Mouse (Mus musculus): ENCODE measurements at regions not wholly inside any gene's neighbourhood (a gene's known extent, or its start where the extent isn't known, plus 50 kb on each side); places are given as distances from the start of the nearest gene placed in this dataset.

DNA sequence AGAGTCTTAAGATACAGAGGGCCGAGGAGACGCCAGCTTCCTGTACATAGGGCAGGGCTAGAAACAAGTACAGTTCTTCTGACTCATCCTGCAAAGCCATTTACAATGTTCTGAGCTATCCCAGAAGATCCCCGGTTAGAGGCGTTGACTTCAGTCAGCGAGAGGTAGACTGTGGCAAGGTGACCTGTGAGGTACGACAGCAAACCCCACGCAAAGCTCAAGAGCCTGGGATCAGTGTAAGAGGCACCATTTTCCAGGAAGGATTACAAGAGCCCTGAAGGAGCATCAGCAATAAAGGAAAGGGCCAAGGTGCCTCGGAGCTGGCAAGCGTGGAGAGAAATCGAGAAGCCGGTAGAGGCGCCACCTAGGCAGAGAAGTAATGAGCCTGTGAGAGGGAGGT lies 61.8 kb upstream of the Frmd6 start:
- Histone ChIP-seq H3K4me2 (ENCODE audit: low read depth, severe bottlenecking) (no peak overlapping the region), H3K36me3 (ENCODE audit: control insufficient read depth, insufficient read depth, low read length) (no peaks in the 10 kb centered on the region), H3K9ac (ENCODE audit: low read length) (no peak overlapping the region), H3K27ac (replicated peaks; ENCODE audit: low read depth, low read length) (no peak overlapping the region), H3K4me3 (ENCODE audit: low read depth, low read length) (no peak overlapping the region), H3K4me1 (ENCODE audit: control insufficient read depth, insufficient read depth, low read length) (no peaks in the 10 kb centered on the region), H3K27me3 (ENCODE audit: control insufficient read depth, insufficient read depth, low read length) (no peaks in the 10 kb centered on the region), H3K9me3 (ENCODE audit: control insufficient read depth, low read length) (no peaks in the 10 kb centered on the region)
- DNase-seq (ENCODE audit: low spot score) (no peak), ATAC-seq (ENCODE audit: insufficient number of reproducible peaks, low FRiP score, low TSS enrichment, low read depth) (no peak)
- 89% methylated on average over 12 of the region's 12 CpGs for WGBS

DNA sequence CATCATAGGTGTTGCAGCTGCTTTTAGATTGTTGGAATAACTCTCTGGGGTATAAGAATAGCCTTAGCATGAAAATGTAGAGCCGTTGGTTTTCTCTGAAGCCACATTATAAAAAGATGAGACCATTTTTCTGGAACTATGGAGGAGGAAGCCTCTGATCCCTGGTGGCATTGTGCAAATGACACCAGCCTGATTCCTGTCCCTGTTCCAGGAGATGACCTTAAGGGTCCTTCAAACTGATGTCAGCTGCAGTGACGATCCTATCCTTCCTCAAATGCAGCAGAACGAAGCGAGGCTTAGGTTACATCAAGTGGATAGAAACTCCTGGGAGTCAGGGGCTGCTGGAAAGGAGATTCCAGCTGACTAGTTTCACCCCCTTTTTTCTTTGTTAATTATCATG lies 59.0 kb upstream of the Frmd6 start:
- no peak for ATAC-seq (ENCODE audit: insufficient number of reproducible peaks, low FRiP score, low TSS enrichment, low read depth)
- H3K27ac ChIP-seq (replicated peaks; ENCODE audit: low read depth, low read length): no peak overlapping the region
- H3K9me3 ChIP-seq (ENCODE audit: control insufficient read depth, low read length): no peaks in the 10 kb centered on the region

DNA sequence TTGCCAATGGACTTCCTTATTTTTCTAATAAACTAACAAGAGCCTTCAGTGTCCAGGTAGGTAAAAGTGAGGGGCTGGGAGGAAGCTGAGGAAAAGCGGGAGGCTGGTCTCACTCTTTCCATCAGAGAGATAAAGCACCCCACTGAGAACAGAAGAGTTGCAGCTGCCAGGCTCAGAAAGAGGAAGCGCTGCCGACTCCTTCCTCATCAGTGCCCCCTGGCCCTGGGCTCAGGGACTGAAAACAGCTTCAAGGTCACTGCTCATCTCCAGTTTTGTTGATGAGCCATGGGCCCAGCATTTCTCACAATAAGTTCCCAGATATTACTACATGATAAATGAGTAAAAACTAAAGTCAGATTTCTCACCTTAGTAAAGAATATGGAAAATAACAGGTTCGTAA lies 57.4 kb upstream of the Frmd6 start:
- H3K27ac ChIP-seq (replicated peaks; ENCODE audit: low read depth, low read length): no peak overlapping the region
- ATAC-seq (ENCODE audit: insufficient number of reproducible peaks, low FRiP score, low TSS enrichment, low read depth) (no peak), DNase-seq (ENCODE audit: low spot score) (no peak)
- H3K36me3 ChIP-seq (ENCODE audit: control insufficient read depth, insufficient read depth, low read length): no peaks in the 10 kb centered on the region
- H3K9me3 ChIP-seq (ENCODE audit: control insufficient read depth, low read length): no peaks in the 10 kb centered on the region
- no peak overlapping the region for H3K4me2 ChIP-seq (ENCODE audit: low read depth, severe bottlenecking)
- WGBS: 62% methylated on average over 4 of the region's 4 CpGs
- H3K4me3 ChIP-seq (ENCODE audit: low read depth, low read length): no peak overlapping the region
- H3K27me3 ChIP-seq (ENCODE audit: control insufficient read depth, insufficient read depth, low read length): no peaks in the 10 kb centered on the region
- H3K4me1 ChIP-seq (ENCODE audit: control insufficient read depth, insufficient read depth, low read length): no peaks in the 10 kb centered on the region
- H3K9ac ChIP-seq (ENCODE audit: low read length): no peak overlapping the region

More for the DNA sequence above, 59.0 kb upstream of the Frmd6 start:
- H3K36me3 ChIP-seq (ENCODE audit: control insufficient read depth, insufficient read depth, low read length): no peaks in the 10 kb centered on the region
- no peak overlapping the region for H3K4me3 ChIP-seq (ENCODE audit: low read depth, low read length)
- no peak overlapping the region for H3K4me2 ChIP-seq (ENCODE audit: low read depth, severe bottlenecking)
- H3K27me3 ChIP-seq (ENCODE audit: control insufficient read depth, insufficient read depth, low read length): no peaks in the 10 kb centered on the region
- H3K4me1 ChIP-seq (ENCODE audit: control insufficient read depth, insufficient read depth, low read length): no peaks in the 10 kb centered on the region
- no peak overlapping the region for H3K9ac ChIP-seq (ENCODE audit: low read length)
- WGBS: 85% methylated on average over 4 of the region's 4 CpGs
- DNase-seq (ENCODE audit: low spot score): no peak

DNA sequence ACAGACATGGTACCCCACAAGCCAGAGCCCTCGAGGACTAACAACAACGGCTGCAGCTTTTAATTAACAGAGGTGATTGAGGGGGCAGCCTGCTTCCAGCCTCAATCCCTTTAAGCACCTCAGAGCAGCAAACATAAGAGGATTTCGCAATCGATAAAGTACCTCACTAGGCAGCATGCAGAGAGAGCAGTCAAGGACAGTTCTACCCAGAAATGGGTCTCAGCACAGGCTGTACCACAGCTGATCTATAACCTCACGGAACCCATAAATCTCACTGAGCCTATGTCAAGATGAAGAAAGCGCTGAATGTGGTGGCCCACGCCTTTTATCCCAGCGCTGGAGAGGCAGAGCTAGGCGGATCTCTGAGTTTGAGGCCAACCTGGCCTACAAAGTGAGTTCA lies 56.6 kb upstream of the Frmd6 start:
- no peak for ATAC-seq (ENCODE audit: insufficient number of reproducible peaks, low FRiP score, low TSS enrichment, low read depth)
- DNase-seq (ENCODE audit: low spot score): no peak

DNA sequence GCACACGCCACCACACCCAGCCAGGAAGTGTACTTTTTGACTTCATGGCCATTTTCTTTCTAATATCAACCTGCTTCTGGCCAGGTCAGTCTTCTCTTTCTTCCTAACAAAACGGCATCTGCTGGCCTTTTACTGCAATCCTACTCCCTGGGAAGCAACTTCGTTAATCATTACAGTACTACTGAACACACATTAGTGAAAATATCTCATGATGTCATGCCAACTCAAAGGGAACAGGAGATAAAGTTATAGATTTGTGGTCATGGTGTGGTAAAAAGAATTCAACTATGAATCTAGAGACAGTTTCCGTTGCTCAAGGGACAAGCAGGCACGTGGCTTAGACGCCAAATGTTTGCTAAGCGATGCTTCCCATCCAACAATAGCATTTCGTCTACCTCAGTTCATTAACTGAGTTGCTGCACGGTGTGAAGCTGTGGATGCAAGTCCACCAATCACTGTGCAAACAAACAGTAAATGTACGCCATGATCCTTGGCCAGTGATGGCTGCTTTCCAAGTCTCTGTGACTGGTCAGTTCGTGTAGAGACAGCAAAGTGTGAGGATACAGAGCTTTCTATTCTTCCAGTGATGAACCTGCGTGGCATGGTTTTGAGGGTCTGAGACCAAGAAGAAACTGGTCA lies 55.7 kb upstream of the Frmd6 start:
- 90% methylated on average over 12 of the region's 12 CpGs for WGBS
- H3K9me3 ChIP-seq (ENCODE audit: control insufficient read depth, low read length): no peaks in the 10 kb centered on the region
- no peaks in the 10 kb centered on the region for H3K4me1 ChIP-seq (ENCODE audit: control insufficient read depth, insufficient read depth, low read length)
- no peak overlapping the region for H3K4me3 ChIP-seq (ENCODE audit: low read depth, low read length)
- no peak overlapping the region for H3K9ac ChIP-seq (ENCODE audit: low read length)
- H3K27me3 ChIP-seq (ENCODE audit: control insufficient read depth, insufficient read depth, low read length): no peaks in the 10 kb centered on the region
- ATAC-seq (ENCODE audit: insufficient number of reproducible peaks, low FRiP score, low TSS enrichment, low read depth) (no peak), DNase-seq (ENCODE audit: low spot score) (no peak)
- H3K4me2 ChIP-seq (ENCODE audit: low read depth, severe bottlenecking): no peak overlapping the region
- no peaks in the 10 kb centered on the region for H3K36me3 ChIP-seq (ENCODE audit: control insufficient read depth, insufficient read depth, low read length)
- H3K27ac ChIP-seq (replicated peaks; ENCODE audit: low read depth, low read length): no peak overlapping the region

More for the DNA sequence above, 56.6 kb upstream of the Frmd6 start:
- no peak overlapping the region for H3K9ac ChIP-seq (ENCODE audit: low read length)
- H3K36me3 ChIP-seq (ENCODE audit: control insufficient read depth, insufficient read depth, low read length): no peaks in the 10 kb centered on the region
- H3K4me1 ChIP-seq (ENCODE audit: control insufficient read depth, insufficient read depth, low read length): no peaks in the 10 kb centered on the region
- no peaks in the 10 kb centered on the region for H3K9me3 ChIP-seq (ENCODE audit: control insufficient read depth, low read length)
- no peaks in the 10 kb centered on the region for H3K27me3 ChIP-seq (ENCODE audit: control insufficient read depth, insufficient read depth, low read length)
- no peak overlapping the region for H3K4me3 ChIP-seq (ENCODE audit: low read depth, low read length)
- WGBS: 69% methylated on average over 9 of the region's 9 CpGs
- no peak overlapping the region for H3K27ac ChIP-seq (replicated peaks; ENCODE audit: low read depth, low read length)
- H3K4me2 ChIP-seq (ENCODE audit: low read depth, severe bottlenecking): no peak overlapping the region

DNA sequence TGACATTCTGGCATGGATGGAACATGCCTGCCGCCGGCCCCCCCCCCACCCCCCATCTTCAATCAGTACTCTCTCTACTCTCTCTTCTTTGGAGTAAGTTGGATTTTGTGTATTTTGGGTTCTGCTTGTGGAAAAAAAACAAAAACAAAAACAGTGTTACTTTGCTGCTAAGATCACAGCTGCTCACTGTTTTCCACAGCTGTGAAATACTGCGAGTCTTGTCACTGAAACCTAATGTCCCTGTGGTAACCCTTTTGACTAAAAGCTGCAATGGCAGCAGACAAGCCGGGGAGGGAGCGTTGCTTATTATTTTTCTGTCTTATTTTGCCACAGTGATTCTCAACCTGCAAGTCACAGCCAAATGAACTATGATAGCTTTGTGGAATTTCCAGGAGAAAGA lies 51.3 kb upstream of the Frmd6 start:
- Histone ChIP-seq H3K4me3 (ENCODE audit: low read depth, low read length) (no peak overlapping the region), H3K4me1 (ENCODE audit: control insufficient read depth, insufficient read depth, low read length) (no peaks in the 10 kb centered on the region), H3K27ac (replicated peaks; ENCODE audit: low read depth, low read length) (no peak overlapping the region), H3K4me2 (ENCODE audit: low read depth, severe bottlenecking) (no peak overlapping the region), H3K9me3 (ENCODE audit: control insufficient read depth, low read length) (no peaks in the 10 kb centered on the region), H3K27me3 (ENCODE audit: control insufficient read depth, insufficient read depth, low read length) (no peaks in the 10 kb centered on the region), H3K36me3 (ENCODE audit: control insufficient read depth, insufficient read depth, low read length) (no peaks in the 10 kb centered on the region), H3K9ac (ENCODE audit: low read length) (no peak overlapping the region)
- WGBS: 87% methylated on average over 5 of the region's 5 CpGs
- ATAC-seq (ENCODE audit: insufficient number of reproducible peaks, low FRiP score, low TSS enrichment, low read depth) (no peak), DNase-seq (ENCODE audit: low spot score) (no peak)

DNA sequence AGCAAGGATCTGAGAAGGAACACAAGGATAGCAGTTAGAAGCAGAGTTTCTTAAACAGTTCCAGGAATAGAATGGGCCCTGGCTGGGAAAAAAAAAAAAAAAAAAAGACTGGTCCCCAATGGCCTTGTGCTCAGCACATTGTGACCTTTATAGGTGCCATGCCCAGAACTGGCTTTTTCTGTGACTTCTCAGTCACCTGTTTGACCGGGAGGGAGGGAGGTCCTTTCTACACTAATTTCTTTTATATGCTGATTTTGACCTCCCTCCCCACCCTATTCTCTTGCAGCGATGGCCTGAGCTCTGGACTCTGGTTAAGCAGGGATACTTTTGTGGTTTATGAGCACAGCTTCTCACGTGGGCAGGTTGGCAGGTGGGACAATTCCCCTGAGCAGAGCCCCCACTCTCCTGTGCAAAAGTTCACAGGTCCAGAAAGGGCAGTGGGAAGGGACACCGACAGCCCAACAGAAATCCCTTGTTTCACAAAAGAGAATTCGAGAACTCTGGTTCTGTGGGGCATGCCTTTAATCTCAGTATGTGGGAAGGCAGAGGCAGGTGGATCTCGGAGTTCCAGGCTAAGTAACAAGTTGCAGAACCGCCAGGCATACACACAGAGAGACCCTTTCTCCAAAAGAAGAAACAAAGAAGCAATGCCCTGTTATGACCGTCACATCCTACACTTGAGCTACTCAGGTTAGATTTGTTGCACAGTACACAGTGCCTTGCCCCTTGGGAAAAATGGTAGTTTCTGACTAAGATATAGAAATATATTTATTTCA lies 50.3 kb upstream of the Frmd6 start:
- H3K9ac ChIP-seq (ENCODE audit: low read length): no peak overlapping the region
- no peak for ATAC-seq (ENCODE audit: insufficient number of reproducible peaks, low FRiP score, low TSS enrichment, low read depth)

More for the DNA sequence above, 50.3 kb upstream of the Frmd6 start:
- 70% methylated on average over 8 of the region's 8 CpGs for WGBS
- Histone ChIP-seq H3K27ac (replicated peaks; ENCODE audit: low read depth, low read length) (no peak overlapping the region), H3K4me3 (ENCODE audit: low read depth, low read length) (no peak overlapping the region), H3K4me2 (ENCODE audit: low read depth, severe bottlenecking) (no peak overlapping the region), H3K27me3 (ENCODE audit: control insufficient read depth, insufficient read depth, low read length) (no peaks in the 10 kb centered on the region), H3K36me3 (ENCODE audit: control insufficient read depth, insufficient read depth, low read length) (no peaks in the 10 kb centered on the region), H3K4me1 (ENCODE audit: control insufficient read depth, insufficient read depth, low read length) (no peaks in the 10 kb centered on the region), H3K9me3 (ENCODE audit: control insufficient read depth, low read length) (no peaks in the 10 kb centered on the region)
- no peak for DNase-seq (ENCODE audit: low spot score)
